Mouse (Mus musculus) ovary, adult 18-20 months (tissue): ENCODE measurements around the gene Fam32a.

Source experiments
- DNase-seq: peaks from one replicate; pipeline ENCODE4 v3.0.0; 2022; ENCODE audit warnings: low spot score, mixed read lengths

The Fam32a gene

GRCm38 (mm10) chr8:72219541-72220363 lies at the start of gene Fam32a:
Gene Fam32a, plus strand, starts transcription at chr8:72219730.
- DNase-seq, result peak; percentile 88

DNA sequence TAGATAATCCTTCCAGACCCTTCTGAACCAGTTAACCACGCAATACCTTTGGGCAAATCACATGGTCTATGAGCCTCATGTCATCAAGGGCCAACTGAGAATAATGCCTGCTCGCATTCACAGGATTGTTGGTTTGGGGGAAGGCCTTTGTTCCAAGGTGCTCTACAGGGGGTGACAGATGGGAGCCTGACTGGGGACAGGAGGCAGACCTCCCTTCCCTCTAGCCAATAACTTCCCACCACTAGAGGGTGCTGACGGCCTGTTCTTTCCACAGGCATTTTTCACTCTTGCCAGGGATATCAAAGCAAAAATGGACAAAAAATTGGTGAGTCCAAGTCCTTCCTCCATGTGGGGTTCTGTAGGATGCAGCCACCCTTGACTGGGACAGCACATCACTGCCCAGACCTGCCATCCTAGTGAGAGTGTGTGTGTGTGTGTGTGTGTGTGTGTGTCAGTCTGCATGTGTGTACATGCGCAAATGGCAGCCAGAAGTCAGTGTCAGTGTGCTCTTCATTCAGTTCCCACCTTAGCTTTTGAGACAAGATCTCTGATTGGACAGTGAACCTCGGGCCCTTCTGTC lies 42.1 kb upstream of the Fam32a start:
- peak; percentile 15 for DNase-seq

GRCm38 (mm10) chr8:72183554-72184202 lies 35.9 kb upstream of the Fam32a start:
- DNase-seq, result no peak

GRCm38 (mm10) chr8:72187793-72188331 lies 31.7 kb upstream of the Fam32a start:
- DNase-seq, result no peak

DNA sequence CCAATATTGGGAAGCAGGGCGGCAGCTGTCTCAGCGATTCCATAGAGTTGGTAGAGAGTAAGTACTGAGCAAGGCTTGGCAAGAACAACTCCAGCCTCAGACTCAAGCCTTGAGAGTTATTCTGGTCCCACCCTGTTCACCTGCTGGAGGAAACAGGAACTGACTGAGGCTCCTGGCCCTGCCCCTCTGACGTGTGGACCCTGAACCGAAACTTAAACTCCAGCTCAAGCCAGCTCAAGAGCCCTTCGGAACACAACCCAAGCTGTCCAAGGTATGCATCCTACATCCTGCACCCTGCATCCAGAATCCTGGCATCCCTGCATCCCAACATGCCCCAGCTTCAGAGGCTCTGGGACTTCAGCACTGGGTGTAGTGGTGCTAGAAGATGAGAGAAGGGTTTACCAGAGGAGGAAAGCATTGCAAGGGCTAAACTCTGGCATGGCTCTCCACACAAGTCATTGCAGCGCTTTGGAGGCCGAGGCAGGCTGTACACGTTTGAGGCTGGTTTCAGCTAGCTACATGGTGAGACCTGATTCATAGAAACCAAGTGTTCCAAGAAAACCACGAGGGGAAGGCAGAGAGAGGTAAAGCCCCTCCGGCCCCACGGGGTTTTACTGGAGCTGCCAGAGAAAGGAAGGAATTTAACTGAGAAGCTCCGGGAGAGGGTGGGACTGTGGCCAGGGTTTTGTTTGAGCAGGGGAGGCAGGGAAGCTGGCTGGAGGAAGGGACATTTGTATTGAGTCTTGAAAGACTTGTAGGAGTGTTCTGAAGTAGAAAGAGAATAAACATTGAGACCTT lies 29.9 kb upstream of the Fam32a start, which contains the start of gene Hsh2d:
Gene Hsh2d, plus strand, starts transcription at position 222 of the 798 bp plus-strand sequence.
- DNase-seq, result no peak

DNA sequence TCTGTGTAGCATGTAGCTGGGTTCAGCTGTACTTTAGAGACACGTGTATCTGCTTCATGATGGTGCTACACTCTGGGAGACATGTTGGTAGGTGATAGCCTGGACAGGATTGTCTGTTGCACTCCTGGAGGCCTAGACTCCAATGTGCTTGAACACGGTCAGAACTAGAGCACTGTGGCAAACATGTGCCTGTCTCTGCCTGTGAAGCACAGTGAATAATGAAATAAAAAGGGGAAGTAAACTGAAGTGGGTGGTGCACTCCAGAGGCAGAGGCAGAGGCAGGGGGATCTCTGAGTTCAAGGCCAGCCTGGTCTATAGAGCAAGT lies 29.4 kb upstream of the Fam32a start:
- DNase-seq, result no peak

DNA sequence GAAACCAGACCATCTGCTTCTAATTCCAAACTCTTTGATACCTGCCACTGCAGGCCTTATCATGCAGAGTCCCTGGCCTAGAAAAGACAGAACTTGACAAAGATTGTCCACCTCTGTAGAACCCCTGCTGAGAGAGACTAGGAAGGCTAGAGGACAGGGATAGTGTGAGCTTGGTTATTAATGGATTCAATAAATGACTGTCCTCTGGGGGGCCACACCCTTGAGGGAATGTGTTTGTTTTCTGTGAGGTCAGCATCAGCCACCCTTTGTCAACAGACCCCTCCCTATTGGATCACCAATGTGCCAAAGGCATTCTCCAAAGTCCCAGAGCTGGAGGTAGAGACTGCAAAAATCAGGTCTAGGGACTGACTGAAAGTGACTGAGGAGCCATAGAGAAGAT lies 27.5 kb upstream of the Fam32a start:
- DNase-seq, result no peak

- no peak for DNase-seq
Measured at GRCm38 (mm10) chr8:72197997-72198396, 21.5 kb upstream of the Fam32a start.

DNA sequence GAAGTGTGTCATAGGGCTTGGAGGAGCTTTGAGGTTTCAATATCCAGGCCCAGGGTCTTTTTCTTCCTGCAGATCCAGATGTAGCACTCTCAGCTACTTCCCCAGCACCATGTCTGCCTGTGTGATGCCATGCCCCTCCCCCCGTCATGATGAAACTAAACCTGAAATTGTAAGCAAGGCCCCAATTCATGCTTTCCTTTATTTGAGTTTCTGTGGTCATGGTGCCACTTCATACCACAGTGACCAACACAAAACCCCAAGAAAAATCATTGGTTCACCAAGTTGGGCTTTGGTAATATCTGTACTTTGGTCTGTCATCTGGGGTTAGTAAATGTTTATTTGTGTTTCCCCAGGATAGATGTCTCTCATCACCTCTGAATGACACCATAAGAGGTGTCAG lies 10.9 kb upstream of the Fam32a start:
- no peak for DNase-seq

DNA sequence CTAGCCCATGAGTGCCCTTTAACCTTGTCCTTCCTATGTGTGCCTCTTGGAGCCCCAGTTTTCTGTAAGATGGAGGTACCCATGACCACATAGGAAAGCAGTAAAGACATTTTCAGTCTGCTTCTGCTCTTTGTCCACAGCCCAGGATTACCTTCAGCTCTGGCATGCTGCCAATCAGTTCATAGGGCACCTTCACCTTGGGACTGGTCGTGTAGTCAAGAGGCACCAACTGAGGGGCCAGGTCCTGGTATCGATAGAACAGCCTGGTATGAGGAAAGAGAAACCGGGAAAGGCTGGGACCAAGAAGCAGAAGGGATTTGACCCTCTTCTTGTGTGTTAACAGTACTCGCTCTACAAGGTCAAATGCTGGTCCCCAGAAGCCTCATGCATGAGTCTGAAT lies 9.3 kb upstream of the Fam32a start:
- no peak for DNase-seq

- no peak for DNase-seq
Measured at GRCm38 (mm10) chr8:72210710-72211109, 8.8 kb upstream of the Fam32a start.

GRCm38 (mm10) chr8:72211846-72212245 lies 7.7 kb upstream of the Fam32a start:
- DNase-seq, result no peak

DNA sequence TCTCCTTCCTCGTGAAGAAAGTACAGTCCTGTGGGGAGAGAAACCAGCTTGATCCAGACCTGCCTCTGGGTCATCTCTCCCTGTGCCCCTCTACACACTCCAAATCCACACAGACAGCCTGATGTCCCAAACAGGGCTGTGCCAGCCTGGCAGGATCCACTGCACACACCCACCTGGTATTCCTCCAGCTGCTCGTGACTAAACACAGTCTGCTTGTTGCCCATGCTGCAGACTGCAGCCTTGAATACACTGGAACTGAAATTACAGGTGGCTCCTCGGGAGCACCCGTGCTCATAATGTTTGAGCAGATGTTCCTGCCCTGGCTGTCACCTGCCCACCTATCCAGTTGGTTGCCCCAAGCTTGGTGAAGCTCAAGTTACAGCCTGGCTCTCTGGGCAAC lies 6.8 kb upstream of the Fam32a start, which contains the start of gene Cib3:
Gene Cib3, minus strand, starts transcription at position 87 of the 400 bp plus-strand sequence.
- DNase-seq, result no peak

DNA sequence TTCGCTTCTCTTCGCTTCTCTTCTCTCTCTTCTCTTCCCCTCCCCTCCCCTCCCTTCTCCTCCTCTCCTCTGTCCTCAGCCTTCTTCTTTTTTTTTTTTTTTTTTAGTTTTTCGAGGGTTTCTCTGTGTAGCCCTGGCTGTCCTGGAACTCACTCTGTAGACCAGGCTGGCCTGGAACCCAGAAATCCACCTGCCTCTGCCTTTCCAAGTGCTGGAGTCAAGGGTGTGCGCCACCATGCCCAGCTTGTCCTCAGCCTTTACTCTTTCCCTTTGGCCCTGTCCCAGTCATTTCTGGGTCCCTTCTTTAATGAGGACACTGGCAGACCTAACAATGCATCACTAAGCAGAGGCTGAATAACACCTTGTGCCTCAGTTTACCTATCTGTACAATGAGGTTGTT lies 6.0 kb upstream of the Fam32a start, which contains the start of gene Gm11034:
Gene Gm11034, minus strand, starts transcription at position 101 of the 400 bp plus-strand sequence.
- DNase-seq, result no peak

- DNase-seq, result no peak
Measured at GRCm38 (mm10) chr8:72215060-72215459, 4.5 kb upstream of the Fam32a start.

- no peak for DNase-seq
Measured at GRCm38 (mm10) chr8:72215871-72216270, 3.7 kb upstream of the Fam32a start.

DNA sequence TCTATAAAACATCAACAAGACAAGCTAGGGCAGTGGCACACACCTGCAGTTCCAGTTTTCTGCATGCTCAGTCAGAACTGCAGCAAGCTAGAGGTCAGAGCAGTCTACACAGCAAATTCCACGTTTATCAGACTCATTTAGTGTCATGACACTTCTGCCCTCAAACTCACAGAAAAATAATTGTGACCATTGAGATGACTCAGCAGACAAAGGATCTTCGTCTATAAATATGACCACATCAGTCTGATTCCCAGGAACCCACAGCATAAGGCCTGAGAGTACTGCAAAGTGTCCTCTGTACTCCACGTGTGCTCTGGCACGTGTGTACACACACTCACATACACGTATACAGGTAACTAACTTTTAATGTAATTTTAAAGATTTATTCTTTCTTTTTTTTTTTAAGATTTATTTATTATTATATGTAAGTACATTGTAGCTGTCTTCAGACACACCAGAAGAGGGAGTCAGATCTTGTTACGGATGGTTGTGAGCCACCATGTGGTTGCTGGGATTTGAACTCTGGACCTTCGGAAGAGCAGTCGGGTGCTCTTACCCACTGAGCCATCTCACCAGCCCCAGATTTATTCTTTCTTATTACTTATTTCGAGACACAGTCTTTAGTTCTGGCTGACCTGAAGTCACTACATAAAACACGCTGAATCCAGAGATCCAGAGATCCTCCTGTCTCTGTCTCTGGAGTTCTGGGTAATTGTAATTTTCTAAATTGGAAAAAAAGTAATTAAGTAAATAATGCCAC lies 569 bp upstream of the Fam32a start:
- no peak for DNase-seq

DNA sequence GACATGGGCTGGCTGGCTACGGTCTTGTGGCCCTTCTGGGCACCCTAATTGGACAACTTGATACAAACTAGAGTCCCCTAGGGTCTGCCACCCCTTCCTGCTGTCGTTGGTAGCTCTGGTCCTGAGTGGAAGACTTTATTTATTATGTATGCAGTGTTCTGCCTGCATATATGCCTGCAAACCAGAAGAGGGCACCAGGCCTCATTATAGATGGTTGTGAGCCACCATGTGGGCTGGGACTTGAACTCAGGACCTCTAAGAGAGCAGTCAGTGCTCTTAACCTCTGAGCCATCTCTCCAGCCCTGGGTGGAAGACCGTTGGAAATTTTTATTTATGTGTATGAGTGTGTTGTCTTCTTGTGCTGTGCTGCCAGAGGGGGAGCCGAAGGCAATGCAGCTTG lies 1.2 kb downstream of the Fam32a start:
- no peak for DNase-seq

GRCm38 (mm10) chr8:72222656-72223055 lies 3.1 kb downstream of the Fam32a start:
- DNase-seq, result no peak

DNA sequence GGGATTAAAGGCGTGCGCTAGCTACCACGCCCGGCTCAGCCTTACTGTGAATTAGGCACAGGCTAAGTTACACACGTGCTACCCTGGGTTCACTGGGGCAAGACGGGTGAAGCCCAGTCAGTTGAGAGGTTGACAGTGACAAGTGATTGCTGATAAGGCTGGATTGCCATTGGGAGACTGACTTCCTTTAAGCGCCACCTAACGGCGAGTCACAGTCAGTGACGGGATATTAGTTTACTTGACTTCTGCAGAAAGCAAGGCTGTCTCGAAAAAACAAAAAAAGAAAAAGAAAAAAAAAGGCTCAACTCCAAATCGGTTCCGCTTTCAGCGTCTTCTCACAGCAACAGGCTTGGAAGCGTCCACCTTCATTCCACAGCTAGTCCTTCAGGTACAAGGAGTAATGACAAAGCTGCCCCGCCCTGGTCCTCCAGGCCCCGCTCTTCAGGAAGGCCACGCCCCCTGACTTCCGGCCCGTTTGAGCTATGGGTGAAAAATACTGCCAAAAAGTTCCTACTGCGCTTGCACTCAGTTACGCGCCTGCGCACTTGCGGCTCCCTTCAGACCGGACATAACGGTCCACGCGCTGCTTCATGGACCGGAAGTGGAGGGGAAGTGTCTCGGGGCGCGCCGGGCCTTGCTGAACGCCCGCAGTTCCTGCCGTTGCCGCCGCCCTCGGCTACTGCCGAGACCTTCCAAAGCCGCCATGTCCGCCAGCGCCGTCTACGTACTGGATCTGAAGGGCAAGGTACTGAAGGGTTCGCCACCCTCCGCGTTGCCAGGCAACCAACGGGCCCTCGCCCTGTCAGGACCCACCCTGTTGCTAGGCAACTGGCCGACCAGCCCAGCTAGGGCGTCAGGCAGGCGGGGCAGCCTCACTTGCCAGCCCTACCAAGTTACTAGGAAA lies 20.2 kb downstream of the Fam32a start, which contains the start of gene Ap1m1:
Gene Ap1m1, plus strand, starts transcription at position 520 of the 904 bp plus-strand sequence.
- DNase-seq, result peak; percentile 98
